Mouse (Mus musculus): ENCODE results near the gene Xrcc2.

DNA sequence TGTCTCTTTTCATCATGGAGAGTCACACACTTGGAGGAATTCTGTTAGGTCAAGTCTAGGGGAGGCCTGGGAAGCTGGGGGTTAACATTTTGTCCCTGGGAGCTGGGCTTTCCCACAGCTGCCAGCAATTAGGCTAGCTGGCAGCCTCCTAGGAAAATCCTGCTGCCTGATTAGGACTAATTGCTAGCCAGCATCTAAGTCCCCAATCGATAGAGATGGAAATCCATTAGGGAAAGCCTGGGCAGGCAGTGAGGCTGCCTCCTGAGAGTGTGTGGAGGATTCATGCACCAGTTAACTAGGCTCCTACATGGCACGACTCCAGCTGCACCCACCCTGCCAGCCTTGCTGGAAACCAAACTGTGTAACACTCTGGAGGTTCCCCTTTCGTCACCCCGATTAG is 39.5 kb downstream of the Xrcc2 start:
- TF ChIP-seq EP300 (IDR thresholded peaks at IDR 0.05; ENCODE audit: low read depth in 1 of 2, low read length in 2 of 2) = no peak
- TF ChIP-seq JUND (IDR thresholded peaks at IDR 0.05; ENCODE audit: low read depth, low read length) = no peak
- TF ChIP-seq USF2 (IDR thresholded peaks at IDR 0.05; ENCODE audit: borderline replicate concordance in 1 of 2, insufficient read depth in 1 of 2, low read depth in 1 of 2, low read length in 2 of 2) = no peak
- no peak for TF ChIP-seq POLR2A (IDR thresholded peaks at IDR 0.05; ENCODE audit: control insufficient read depth in 1 of 2, insufficient read depth in 1 of 2, low read depth in 1 of 2, low read length in 2 of 2, poor library complexity in 1 of 2)
- TF ChIP-seq GATA1 (IDR thresholded peaks at IDR 0.05; ENCODE audit: low read depth, low read length) = no peak

All from MEL (cell line).